Mouse (Mus musculus): ENCODE results near the gene Cask. TPM values are rescaled to one million over a fixed set of nuclear protein-coding genes. Genes with fewer than 3 reads are reported as not detected.

The Cask gene
- polyA plus RNA-seq, 1 experiment from 2014 or later: 74.3 TPM

- Histone ChIP-seq H3K27ac (ENCODE audit: low read length) (no peak overlapping the region), H3K4me3 (ENCODE audit: low read depth, low read length) (no peak overlapping the region), H3K9me3 (replicated peaks; ENCODE audit: control insufficient read depth, low read length, poor library complexity, severe bottlenecking) (no peaks in the 10 kb centered on the region), H3K4me1 (ENCODE audit: control insufficient read depth, insufficient read depth, low read length) (no peaks in the 10 kb centered on the region), H3K4me2 (ENCODE audit: low read length) (no peak overlapping the region), H3K9ac (ENCODE audit: low read depth, low read length) (no peak overlapping the region), H3K36me3 (ENCODE audit: control insufficient read depth, insufficient read depth, low read length) (no peaks in the 10 kb centered on the region), H3K27me3 (ENCODE audit: control insufficient read depth, insufficient read depth, low read depth, low read length) (no peaks in the 10 kb centered on the region)
- WGBS: 81% methylated on average over 5 of the region's 5 CpGs
- ATAC-seq: no peak
Observed at GRCm38 (mm10) chrX:13622654-13623053, 228.5 kb downstream of the Cask start.

DNA sequence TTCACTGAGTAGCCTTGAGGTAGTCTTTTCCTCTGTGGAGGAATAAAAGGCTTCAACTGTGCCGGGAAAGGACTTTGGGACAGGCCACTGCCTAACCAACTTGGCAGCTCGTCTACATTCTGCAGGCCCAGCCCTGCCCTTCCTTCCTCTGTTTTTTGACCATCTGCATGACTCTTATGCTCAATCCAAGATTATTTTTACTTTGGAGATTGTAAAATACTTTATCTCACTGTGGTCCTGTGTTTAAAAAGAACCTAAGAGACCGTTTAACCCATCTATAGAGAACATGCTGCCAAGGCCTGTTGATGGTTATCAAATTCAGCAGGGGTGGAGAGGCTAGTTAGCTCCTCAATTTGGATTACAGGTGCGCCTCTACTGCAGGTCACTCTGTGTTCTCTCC lies 229.7 kb downstream of the Cask start:
- H3K36me3 ChIP-seq (ENCODE audit: control insufficient read depth, insufficient read depth, low read length): no peaks in the 10 kb centered on the region
- no peaks in the 10 kb centered on the region for H3K9me3 ChIP-seq (replicated peaks; ENCODE audit: control insufficient read depth, low read length, poor library complexity, severe bottlenecking)
- H3K4me3 ChIP-seq (ENCODE audit: low read depth, low read length): no peak overlapping the region
- H3K9ac ChIP-seq (ENCODE audit: low read depth, low read length): no peak overlapping the region
- WGBS: 90% methylated on average over 4 of the region's 4 CpGs
- H3K4me2 ChIP-seq (ENCODE audit: low read length): no peak overlapping the region
- H3K27ac ChIP-seq (ENCODE audit: low read length): no peak overlapping the region
- no peaks in the 10 kb centered on the region for H3K4me1 ChIP-seq (ENCODE audit: control insufficient read depth, insufficient read depth, low read length)
- ATAC-seq: no peak
- H3K27me3 ChIP-seq (ENCODE audit: control insufficient read depth, insufficient read depth, low read depth, low read length): no peaks in the 10 kb centered on the region

DNA sequence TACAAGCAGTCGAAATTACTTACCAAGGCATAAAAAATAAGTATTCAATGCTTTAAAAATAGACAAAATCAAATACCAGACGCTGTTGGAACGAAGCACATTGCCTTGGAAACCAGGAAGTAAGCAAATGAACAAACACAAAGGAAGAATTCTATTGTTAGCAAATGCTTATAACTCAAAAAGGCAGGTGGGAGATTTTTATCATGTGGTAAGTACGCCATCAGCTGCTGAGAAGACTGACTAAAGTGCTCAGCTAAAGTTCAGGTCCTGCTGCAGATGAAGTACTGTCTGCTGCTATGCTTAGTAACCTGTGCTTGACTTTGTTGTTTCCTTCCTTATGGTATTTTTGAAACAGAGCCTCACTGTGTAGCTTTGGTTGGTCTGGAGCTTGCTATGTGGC lies 232.7 kb downstream of the Cask start:
- no peak overlapping the region for H3K4me2 ChIP-seq (ENCODE audit: low read length)
- 76% methylated on average over 4 of the region's 4 CpGs for WGBS
- no peaks in the 10 kb centered on the region for H3K9me3 ChIP-seq (replicated peaks; ENCODE audit: control insufficient read depth, low read length, poor library complexity, severe bottlenecking)

DNA sequence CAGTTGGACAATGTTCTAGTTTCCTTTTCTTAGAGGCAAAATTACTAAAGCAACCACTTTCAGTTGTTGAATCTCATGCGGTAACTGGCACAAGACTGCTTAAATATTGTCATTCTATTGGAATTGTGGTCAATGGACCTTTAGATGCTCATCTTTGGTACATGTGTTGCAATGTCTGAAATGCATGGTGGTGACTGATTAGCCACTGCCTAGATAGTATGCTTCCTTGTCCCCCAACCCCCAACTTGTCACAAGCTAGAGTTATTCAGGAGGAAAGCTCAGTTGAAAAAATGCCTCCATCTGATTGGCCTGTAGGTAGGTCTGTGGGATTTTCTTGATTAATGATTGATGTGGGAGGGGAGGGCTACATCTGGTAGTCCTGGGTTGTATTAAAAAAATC lies 233.9 kb downstream of the Cask start:
- Histone ChIP-seq H3K9me3 (replicated peaks; ENCODE audit: control insufficient read depth, low read length, poor library complexity, severe bottlenecking) (no peaks in the 10 kb centered on the region), H3K27ac (ENCODE audit: low read length) (no peak overlapping the region), H3K4me1 (ENCODE audit: control insufficient read depth, insufficient read depth, low read length) (no peaks in the 10 kb centered on the region), H3K4me2 (ENCODE audit: low read length) (no peak overlapping the region), H3K27me3 (ENCODE audit: control insufficient read depth, insufficient read depth, low read depth, low read length) (no peaks in the 10 kb centered on the region; the same call in 1 of the 2 replicates), H3K4me3 (ENCODE audit: low read depth, low read length) (no peak overlapping the region), H3K9ac (ENCODE audit: low read depth, low read length) (no peak overlapping the region), H3K36me3 (ENCODE audit: control insufficient read depth, insufficient read depth, low read length) (no peaks in the 10 kb centered on the region)
- ATAC-seq: no peak
- WGBS: 88% methylated on average over 1 of the region's 1 CpGs

More for the DNA sequence above, 232.7 kb downstream of the Cask start:
- H3K27me3 ChIP-seq (ENCODE audit: control insufficient read depth, insufficient read depth, low read depth, low read length): no peaks in the 10 kb centered on the region
- no peaks in the 10 kb centered on the region for H3K4me1 ChIP-seq (ENCODE audit: control insufficient read depth, insufficient read depth, low read length)
- no peaks in the 10 kb centered on the region for H3K36me3 ChIP-seq (ENCODE audit: control insufficient read depth, insufficient read depth, low read length)
- no peak overlapping the region for H3K27ac ChIP-seq (ENCODE audit: low read length)
- no peak overlapping the region for H3K4me3 ChIP-seq (ENCODE audit: low read depth, low read length)
- no peak for ATAC-seq
- H3K9ac ChIP-seq (ENCODE audit: low read depth, low read length): no peak overlapping the region

GRCm38 (mm10) chrX:13616726-13617125 lies 234.4 kb downstream of the Cask start:
- 74% methylated on average over 1 of the region's 1 CpGs for WGBS
- no peak overlapping the region for H3K4me2 ChIP-seq (ENCODE audit: low read length)

GRCm38 (mm10) chrX:13612115-13612514 lies 239.1 kb downstream of the Cask start:
- Histone ChIP-seq H3K9me3 (replicated peaks; ENCODE audit: control insufficient read depth, low read length, poor library complexity, severe bottlenecking) (no peaks in the 10 kb centered on the region), H3K4me1 (ENCODE audit: control insufficient read depth, insufficient read depth, low read length) (no peaks in the 10 kb centered on the region), H3K27ac (ENCODE audit: low read length) (no peak overlapping the region), H3K36me3 (ENCODE audit: control insufficient read depth, insufficient read depth, low read length) (no peaks in the 10 kb centered on the region), H3K9ac (ENCODE audit: low read depth, low read length) (no peak overlapping the region), H3K4me2 (ENCODE audit: low read length) (no peak overlapping the region), H3K4me3 (ENCODE audit: low read depth, low read length) (no peak overlapping the region), H3K27me3 (ENCODE audit: control insufficient read depth, insufficient read depth, low read depth, low read length) (no peaks in the 10 kb centered on the region; the same call in 1 of the 2 replicates)
- WGBS: 75% methylated on average over 2 of the region's 2 CpGs
- ATAC-seq: no peak

More at GRCm38 (mm10) chrX:13616726-13617125, 234.4 kb downstream of the Cask start:
- no peaks in the 10 kb centered on the region for H3K9me3 ChIP-seq (replicated peaks; ENCODE audit: control insufficient read depth, low read length, poor library complexity, severe bottlenecking)
- no peak overlapping the region for H3K9ac ChIP-seq (ENCODE audit: low read depth, low read length)
- H3K27me3 ChIP-seq (ENCODE audit: control insufficient read depth, insufficient read depth, low read depth, low read length): no peaks in the 10 kb centered on the region; the same call in 1 of the 2 replicates
- no peak overlapping the region for H3K4me3 ChIP-seq (ENCODE audit: low read depth, low read length)
- H3K4me1 ChIP-seq (ENCODE audit: control insufficient read depth, insufficient read depth, low read length): no peaks in the 10 kb centered on the region
- ATAC-seq: no peak
- H3K27ac ChIP-seq (ENCODE audit: low read length): no peak overlapping the region
- H3K36me3 ChIP-seq (ENCODE audit: control insufficient read depth, insufficient read depth, low read length): no peaks in the 10 kb centered on the region

DNA sequence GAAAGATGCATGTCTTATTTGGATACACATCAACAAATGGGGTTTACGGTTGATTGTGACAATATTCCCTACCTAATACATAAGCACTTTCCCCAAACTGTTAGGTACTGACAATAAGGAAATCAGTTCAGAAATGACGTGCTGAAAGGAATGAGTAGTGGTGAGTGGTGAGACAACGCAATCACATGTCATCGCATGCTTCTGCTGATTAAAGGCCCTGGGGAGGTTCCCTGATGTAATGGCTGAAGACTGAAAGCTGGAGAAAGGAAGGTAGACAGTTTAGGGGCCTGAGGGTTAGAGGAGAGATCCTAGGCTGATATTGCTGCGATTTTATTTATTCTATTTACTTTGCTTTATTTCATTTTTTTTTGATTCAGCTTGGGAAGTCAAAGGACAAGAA lies 240.1 kb downstream of the Cask start:
- Histone ChIP-seq H3K36me3 (ENCODE audit: control insufficient read depth, insufficient read depth, low read length) (no peaks in the 10 kb centered on the region), H3K9me3 (replicated peaks; ENCODE audit: control insufficient read depth, low read length, poor library complexity, severe bottlenecking) (no peaks in the 10 kb centered on the region), H3K4me2 (ENCODE audit: low read length) (no peak overlapping the region), H3K27me3 (ENCODE audit: control insufficient read depth, insufficient read depth, low read depth, low read length) (no peaks in the 10 kb centered on the region; the same call in 1 of the 2 replicates), H3K9ac (ENCODE audit: low read depth, low read length) (no peak overlapping the region), H3K27ac (ENCODE audit: low read length) (no peak overlapping the region), H3K4me1 (ENCODE audit: control insufficient read depth, insufficient read depth, low read length) (no peaks in the 10 kb centered on the region), H3K4me3 (ENCODE audit: low read depth, low read length) (no peak overlapping the region)
- no peak for ATAC-seq
- WGBS: 89% methylated on average over 5 of the region's 5 CpGs

DNA sequence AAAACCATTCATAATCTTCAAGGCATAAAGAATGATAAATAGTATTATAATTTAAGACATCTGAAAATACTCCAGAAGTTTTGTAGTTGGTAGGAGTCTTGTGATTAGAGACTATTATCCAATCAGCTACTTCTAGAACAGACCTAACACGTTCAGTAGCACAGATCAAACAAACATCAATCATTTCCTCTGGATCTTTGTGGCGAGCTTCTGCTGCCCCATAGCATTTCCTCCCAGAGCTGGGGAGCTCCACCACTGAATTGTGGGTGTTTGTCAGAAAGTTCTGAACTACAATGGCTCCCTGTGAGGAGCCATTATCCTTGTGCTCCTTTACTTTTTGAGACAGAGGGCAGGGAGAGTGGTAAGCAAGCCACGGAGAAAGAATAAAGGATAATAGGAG lies 243.4 kb downstream of the Cask start:
- no peak overlapping the region for H3K9ac ChIP-seq (ENCODE audit: low read depth, low read length)
- WGBS: 47% methylated on average over 3 of the region's 3 CpGs
- H3K36me3 ChIP-seq (ENCODE audit: control insufficient read depth, insufficient read depth, low read length): no peaks in the 10 kb centered on the region
- H3K9me3 ChIP-seq (replicated peaks; ENCODE audit: control insufficient read depth, low read length, poor library complexity, severe bottlenecking): no peaks in the 10 kb centered on the region
- H3K27me3 ChIP-seq (ENCODE audit: control insufficient read depth, insufficient read depth, low read depth, low read length): no peaks in the 10 kb centered on the region
- H3K4me3 ChIP-seq (ENCODE audit: low read depth, low read length): no peak overlapping the region
- no peak for ATAC-seq
- H3K4me1 ChIP-seq (ENCODE audit: control insufficient read depth, insufficient read depth, low read length): no peaks in the 10 kb centered on the region
- H3K4me2 ChIP-seq (ENCODE audit: low read length): no peak overlapping the region
- H3K27ac ChIP-seq (ENCODE audit: low read length): no peak overlapping the region

GRCm38 (mm10) chrX:13606741-13607140 lies 244.4 kb downstream of the Cask start:
- H3K27ac ChIP-seq (ENCODE audit: low read length): no peak overlapping the region
- H3K9ac ChIP-seq (ENCODE audit: low read depth, low read length): no peak overlapping the region
- H3K36me3 ChIP-seq (ENCODE audit: control insufficient read depth, insufficient read depth, low read length): no peaks in the 10 kb centered on the region
- H3K4me1 ChIP-seq (ENCODE audit: control insufficient read depth, insufficient read depth, low read length): no peaks in the 10 kb centered on the region
- H3K9me3 ChIP-seq (replicated peaks; ENCODE audit: control insufficient read depth, low read length, poor library complexity, severe bottlenecking): no peaks in the 10 kb centered on the region
- 76% methylated on average over 3 of the region's 3 CpGs for WGBS
- no peaks in the 10 kb centered on the region for H3K27me3 ChIP-seq (ENCODE audit: control insufficient read depth, insufficient read depth, low read depth, low read length)
- no peak overlapping the region for H3K4me2 ChIP-seq (ENCODE audit: low read length)
- H3K4me3 ChIP-seq (ENCODE audit: low read depth, low read length): no peak overlapping the region
- ATAC-seq: no peak

Measured in midbrain, embryonic 16.5 days (tissue).